Comparison of ENCODE assay signal across 11 mouse cellular contexts in the genomic region with DNA sequence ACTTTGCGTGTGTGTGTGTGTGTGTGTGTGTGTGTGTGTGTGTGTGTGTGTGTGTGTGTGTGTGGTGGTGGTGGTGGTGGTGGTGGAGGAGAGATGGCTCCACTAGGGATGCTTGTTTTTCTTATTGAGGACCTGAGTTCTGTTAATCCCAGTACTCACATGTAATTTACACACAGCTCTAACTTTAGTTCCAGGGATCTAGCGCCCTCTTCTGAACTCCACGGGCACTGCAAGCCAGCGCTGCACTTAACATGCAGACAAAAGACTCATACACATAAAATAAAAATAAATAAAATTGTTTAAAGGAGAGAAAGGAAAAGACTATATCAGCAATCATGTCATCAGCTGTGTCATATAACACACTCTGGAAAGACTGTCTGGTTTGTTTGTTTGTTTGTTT. TPM values are rescaled to one million over a fixed set of nuclear protein-coding genes. Genes with fewer than 3 reads are reported as not detected.
A peak's percentile ranks its signal among the peaks of the same experiment; 100 is the strongest.
DNase-seq lines count a peak whose midpoint lies in the region; ATAC-seq and TF ChIP-seq lines count a peak whose summit lies in the region.
"Had no signal": no experiment of that assay in that cellular context is flagged by ENCODE, and none has a peak within 500 bp of the region (broad histone marks: within the 10 kb centered on the region; RNA-seq: fewer than 3 reads in every experiment).

No protein-coding gene starts in this region.

- 66% methylated on average over 4 of the region's 4 CpGs for WGBS in intestine, postnatal 0 days
- 66% methylated on average over 4 of the region's 4 CpGs for WGBS in intestine, embryonic 16.5 days
- 67% methylated on average over 4 of the region's 4 CpGs for WGBS in neural tube, embryonic 15.5 days

- no peaks in the 10 kb centered on the region for H3K36me3 ChIP-seq in intestine, postnatal 0 days (ENCODE audit: control insufficient read depth, insufficient read depth)
- H3K36me3 ChIP-seq in intestine, embryonic 16.5 days (ENCODE audit: control insufficient read depth, insufficient read depth, low read length) = no peaks in the 10 kb centered on the region
- no peaks in the 10 kb centered on the region for H3K36me3 ChIP-seq in neural tube, embryonic 15.5 days
- no peaks in the 10 kb centered on the region for H3K36me3 ChIP-seq in testis, adult 2 months (ENCODE audit: control insufficient read depth, insufficient read depth, low read length)
- H3K36me3 ChIP-seq: hindbrain, embryonic 15.5 days; lung, embryonic 15.5 days had no signal

- TF ChIP-seq CTCF in intestine, postnatal 0 days (IDR thresholded peaks at IDR 0.05; ENCODE audit: low read depth) = peak; percentile 36; the same call in 1 of the 2 replicates
- peak; percentile 40; the same call in 1 of the 2 replicates for TF ChIP-seq CTCF in testis, adult 2 months (IDR thresholded peaks at IDR 0.05; ENCODE audit: control insufficient read depth, insufficient read depth, insufficient replicate concordance, low read depth, low read length)

- no peak overlapping the region for H3K9ac ChIP-seq in intestine, postnatal 0 days (ENCODE audit: low read depth, low read length)
- H3K9ac ChIP-seq in intestine, embryonic 16.5 days (ENCODE audit: low read depth, low read length) = no peak overlapping the region
- no peak overlapping the region for H3K9ac ChIP-seq in neural tube, embryonic 15.5 days (replicated peaks)
- H3K9ac ChIP-seq: hindbrain, embryonic 15.5 days; lung, embryonic 15.5 days had no signal

- no peak overlapping the region for H3K27ac ChIP-seq in intestine, postnatal 0 days (ENCODE audit: low read depth, low read length)
- H3K27ac ChIP-seq in intestine, embryonic 16.5 days (ENCODE audit: low read length) = no peak overlapping the region
- H3K27ac ChIP-seq in neural tube, embryonic 15.5 days (replicated peaks) = no peak overlapping the region
- no peak overlapping the region for H3K27ac ChIP-seq in testis, adult 2 months (ENCODE audit: control insufficient read depth, insufficient read depth, low read depth, low read length)
- H3K27ac ChIP-seq: hindbrain, embryonic 15.5 days; lung, embryonic 15.5 days had no signal

- H3K4me2 ChIP-seq in intestine, postnatal 0 days (replicated peaks; ENCODE audit: low read depth) = no peak overlapping the region
- no peak overlapping the region for H3K4me2 ChIP-seq in intestine, embryonic 16.5 days (ENCODE audit: low read depth, low read length)
- no peak overlapping the region for H3K4me2 ChIP-seq in neural tube, embryonic 15.5 days
- H3K4me2 ChIP-seq: heart, embryonic 11.5 days; hindbrain, embryonic 15.5 days; lung, embryonic 15.5 days had no signal

- no peak overlapping the region for H3K4me3 ChIP-seq in intestine, postnatal 0 days (ENCODE audit: low read depth, low read length)
- H3K4me3 ChIP-seq in intestine, embryonic 16.5 days (ENCODE audit: low read length) = no peak overlapping the region
- H3K4me3 ChIP-seq in neural tube, embryonic 15.5 days (replicated peaks) = no peak overlapping the region
- H3K4me3 ChIP-seq in testis, adult 2 months (ENCODE audit: control insufficient read depth, low read depth, low read length) = no peak overlapping the region
- H3K4me3 ChIP-seq: hindbrain, embryonic 15.5 days; lung, embryonic 15.5 days had no signal

- no peak for TF ChIP-seq POLR2A in testis, adult 2 months (IDR thresholded peaks at IDR 0.05; ENCODE audit: control insufficient read depth, low read depth, low read length)

- no peak for ATAC-seq in intestine, postnatal 0 days
- no peak for ATAC-seq in intestine, embryonic 16.5 days
- ATAC-seq in neural tube, embryonic 15.5 days (ENCODE audit: low FRiP score) = no peak

- H3K27me3 ChIP-seq in intestine, postnatal 0 days (replicated peaks; ENCODE audit: control insufficient read depth, insufficient read depth, low read length) = no peaks in the 10 kb centered on the region
- no peaks in the 10 kb centered on the region for H3K27me3 ChIP-seq in intestine, embryonic 16.5 days (replicated peaks; ENCODE audit: control insufficient read depth, insufficient read depth, low read length)
- H3K27me3 ChIP-seq in neural tube, embryonic 15.5 days (replicated peaks) = 0 out of 2 replicates have a peak, but pooled peaks cover 5% of the 10 kb centered on the region
- H3K27me3 ChIP-seq in testis, adult 2 months (ENCODE audit: control insufficient read depth, insufficient read depth, low read length) = no peaks in the 10 kb centered on the region
- H3K27me3 ChIP-seq: lung, embryonic 15.5 days had no signal

- H3K9me3 ChIP-seq in intestine, postnatal 0 days (ENCODE audit: control insufficient read depth) = no peaks in the 10 kb centered on the region
- H3K9me3 ChIP-seq in intestine, embryonic 16.5 days (ENCODE audit: control insufficient read depth, low read length) = no peaks in the 10 kb centered on the region; the same call in 1 of the 2 replicates
- H3K9me3 ChIP-seq in neural tube, embryonic 15.5 days (replicated peaks) = no peaks in the 10 kb centered on the region
- H3K9me3 ChIP-seq: hindbrain, embryonic 15.5 days; lung, embryonic 15.5 days had no signal

- peak; percentile 13 for DNase-seq in neural tube, embryonic 10.5 days (ENCODE audit: extremely low spot score, low spot score)
- peak; percentile 35 for DNase-seq in NIH3T3 (ENCODE audit: low read depth)
- DNase-seq in cerebellum, adult 18-20 months = no peak

- no peaks in the 10 kb centered on the region for H3K4me1 ChIP-seq in intestine, postnatal 0 days (replicated peaks; ENCODE audit: control insufficient read depth, insufficient read depth, low read length)
- H3K4me1 ChIP-seq in intestine, embryonic 16.5 days (ENCODE audit: control insufficient read depth, insufficient read depth, low read length) = 0 out of 2 replicates have a peak, but pooled peaks cover 4% of the 10 kb centered on the region
- peaks cover 8% of the 10 kb centered on the region; the same call in 1 of the 2 replicates for H3K4me1 ChIP-seq in neural tube, embryonic 15.5 days
- peaks cover 15% of the 10 kb centered on the region for H3K4me1 ChIP-seq in testis, adult 2 months (ENCODE audit: control insufficient read depth, insufficient read depth, low read length)

RNA-seq across cellular contexts. Expression of gene Inhbe, which starts 5.3 kb away (rescaled TPM):
- polyA plus RNA-seq in intestine, postnatal 0 days (2015; fragmentation: Nextera tagmentation; extraction: Ambion mirVana) = 0.04 TPM in 1 of 2 replicates, not detected in the other
- not detected in 2 replicates for polyA plus RNA-seq in intestine, embryonic 16.5 days (2015; fragmentation: Nextera tagmentation; extraction: Ambion mirVana)
- 0.03 TPM in 1 of 2 replicates, not detected in the other for polyA plus RNA-seq in neural tube, embryonic 15.5 days (2015; fragmentation: Nextera tagmentation; extraction: Ambion mirVana)
- polyA plus RNA-seq in testis, adult 2 months (2012; rRNA removed) = not detected in 2 replicates
- polyA plus RNA-seq: embryonic facial prominence, embryonic 11.5 days; heart, embryonic 11.5 days; lung, embryonic 15.5 days had no signal

RNA-seq across cellular contexts. Expression of gene Gli1, which starts 7.2 kb away (rescaled TPM):
- polyA plus RNA-seq in intestine, postnatal 0 days (2015; fragmentation: Nextera tagmentation; extraction: Ambion mirVana) = 2.0 TPM in 2 replicates
- polyA plus RNA-seq in intestine, embryonic 16.5 days (2015; fragmentation: Nextera tagmentation; extraction: Ambion mirVana) = 6.6 and 7.6 TPM in 2 replicates
- polyA plus RNA-seq in neural tube, embryonic 15.5 days (2015; fragmentation: Nextera tagmentation; extraction: Ambion mirVana) = 1.8 and 2.7 TPM in 2 replicates
- polyA plus RNA-seq in testis, adult 2 months (2012; rRNA removed) = 2.7 and 2.9 TPM in 2 replicates

RNA-seq across cellular contexts. Expression of gene Inhbc, which starts 21.3 kb away (rescaled TPM):
- not detected in 2 replicates for polyA plus RNA-seq in intestine, postnatal 0 days (2015; fragmentation: Nextera tagmentation; extraction: Ambion mirVana)
- not detected in 2 replicates for polyA plus RNA-seq in intestine, embryonic 16.5 days (2015; fragmentation: Nextera tagmentation; extraction: Ambion mirVana)
- not detected in 2 replicates for polyA plus RNA-seq in neural tube, embryonic 15.5 days (2015; fragmentation: Nextera tagmentation; extraction: Ambion mirVana)
- polyA plus RNA-seq in testis, adult 2 months (2012; rRNA removed) = 0.05 and 0.08 TPM in 2 replicates
- polyA plus RNA-seq: embryonic facial prominence, embryonic 11.5 days; hindbrain, embryonic 15.5 days had no signal

RNA-seq across cellular contexts. Expression of gene Arhgap9, which starts 27.2 kb away (rescaled TPM):
- polyA plus RNA-seq in intestine, postnatal 0 days (2015; fragmentation: Nextera tagmentation; extraction: Ambion mirVana) = 9.5 and 12.0 TPM in 2 replicates
- polyA plus RNA-seq in intestine, embryonic 16.5 days (2015; fragmentation: Nextera tagmentation; extraction: Ambion mirVana) = 7.9 and 9.0 TPM in 2 replicates
- 0.88 and 13.1 TPM in 2 replicates for polyA plus RNA-seq in neural tube, embryonic 15.5 days (2015; fragmentation: Nextera tagmentation; extraction: Ambion mirVana)
- polyA plus RNA-seq in testis, adult 2 months (2012; rRNA removed) = 0.32 and 0.34 TPM in 2 replicates

RNA-seq across cellular contexts. Expression of gene R3hdm2, which starts 31.2 kb away (rescaled TPM):
- 19.4 and 21.8 TPM in 2 replicates for polyA plus RNA-seq in intestine, postnatal 0 days (2015; fragmentation: Nextera tagmentation; extraction: Ambion mirVana)
- 17.7 and 18.3 TPM in 2 replicates for polyA plus RNA-seq in intestine, embryonic 16.5 days (2015; fragmentation: Nextera tagmentation; extraction: Ambion mirVana)
- 30.7 and 34.5 TPM in 2 replicates for polyA plus RNA-seq in neural tube, embryonic 15.5 days (2015; fragmentation: Nextera tagmentation; extraction: Ambion mirVana)
- polyA plus RNA-seq in testis, adult 2 months (2012; rRNA removed) = 43.6 and 56.0 TPM in 2 replicates

Comparison
In these comparisons a context has a peak if more than half of its experiments do, and no peak if none do; other contexts are left out.
1. DNase-seq: peak in neural tube, embryonic 10.5 days (single experiment) and NIH3T3 (single experiment); none in cerebellum, adult 18-20 months (0 of 2).